ENCODE assay signal across 32 mouse cellular contexts in genomic region chr2:74730331-74730730, GRCm38 (mm10). TPM values are rescaled to one million over a fixed set of nuclear protein-coding genes. Genes with fewer than 3 reads are reported as not detected.
DNase-seq lines count a peak whose midpoint lies in the region; ATAC-seq and TF ChIP-seq lines count a peak whose summit lies in the region.
"Had no signal": no experiment of that assay in that cellular context is flagged by ENCODE, and none has a peak within 500 bp of the region (broad histone marks: within the 10 kb centered on the region; RNA-seq: fewer than 3 reads in every experiment).

No protein-coding gene starts in this region.

- TF ChIP-seq POLR2A in liver, adult 2 months (IDR thresholded peaks at IDR 0.05; ENCODE audit: extremely low read depth, insufficient read depth, low read length): no peak

- no peaks in the 10 kb centered on the region for H3K79me2 ChIP-seq in liver, adult 2 months (ENCODE audit: control insufficient read depth, insufficient read depth, low read length)

- peaks cover 29% of the 10 kb centered on the region for H3K27me3 ChIP-seq in liver, adult 2 months (ENCODE audit: control insufficient read depth, insufficient read depth, low read length)
- peaks cover 98% of the 10 kb centered on the region for H3K27me3 ChIP-seq in liver, embryonic 11.5 days (replicated peaks; ENCODE audit: control insufficient read depth, insufficient read depth, low read length)
- H3K27me3 ChIP-seq in limb, embryonic 10.5 days (ENCODE audit: low read depth, poor library complexity, severe bottlenecking): peaks cover 89% of the 10 kb centered on the region
- H3K27me3 ChIP-seq in neural tube, embryonic 15.5 days (replicated peaks): no peaks in the 10 kb centered on the region

- peak; percentile 63 for DNase-seq in embryo, embryonic 10 days (ENCODE audit: low spot score)
- no peak for DNase-seq in embryo, embryonic 11 days
- DNase-seq in liver, adult 2 months (ENCODE audit: extremely low read depth, low read depth, low spot score): peak; percentile 76
- DNase-seq in liver, embryonic 11.5 days (ENCODE audit: low spot score): no peak
- DNase-seq in limb, embryonic 10.5 days (ENCODE audit: low spot score): peak; percentile 29
- DNase-seq in urinary bladder, postnatal 4 days (ENCODE audit: low spot score in 2 of 2): no peak
- DNase-seq in layer of hippocampus, adult 8-10 months (ENCODE audit: low spot score in 2 of 2): no peak
- DNase-seq: adrenal gland, postnatal 14 days; cerebellum, adult 9-11 months; gastrocnemius, postnatal 10 days; kidney, adult 18-20 months; kidney, postnatal 36 days; layer of hippocampus, adult 9-11 months; retina, postnatal 1 day; right cerebral cortex, postnatal 25 days; thymus, postnatal 25 days had no signal

- no peaks in the 10 kb centered on the region for H3K9me3 ChIP-seq in liver, embryonic 11.5 days (ENCODE audit: control insufficient read depth, low read length)
- H3K9me3 ChIP-seq in limb, embryonic 10.5 days (replicated peaks): no peaks in the 10 kb centered on the region
- H3K9me3 ChIP-seq in neural tube, embryonic 15.5 days (replicated peaks): no peaks in the 10 kb centered on the region
- H3K9me3 ChIP-seq: embryonic facial prominence, embryonic 15.5 days; forebrain, embryonic 15.5 days; heart, embryonic 10.5 days; limb, embryonic 15.5 days; midbrain, embryonic 15.5 days had no signal

- no peak overlapping the region for H3K4me2 ChIP-seq in liver, embryonic 11.5 days
- H3K4me2 ChIP-seq in neural tube, embryonic 15.5 days: peak overlapping the region; percentile 58; the same call in 1 of the 2 replicates
- H3K4me2 ChIP-seq: embryonic facial prominence, embryonic 15.5 days; forebrain, embryonic 15.5 days; limb, embryonic 15.5 days; midbrain, embryonic 15.5 days had no signal

- H3K4me1 ChIP-seq in liver, adult 2 months (ENCODE audit: control insufficient read depth, insufficient read depth, low read length): peaks cover 2% of the 10 kb centered on the region; the same call in 1 of the 2 replicates
- peaks cover 2% of the 10 kb centered on the region; the same call in 1 of the 2 replicates for H3K4me1 ChIP-seq in liver, embryonic 11.5 days (replicated peaks; ENCODE audit: control insufficient read depth, insufficient read depth, low read length)
- peaks cover 99% of the 10 kb centered on the region for H3K4me1 ChIP-seq in limb, embryonic 10.5 days
- H3K4me1 ChIP-seq in neural tube, embryonic 15.5 days: peaks cover 92% of the 10 kb centered on the region

- no peak overlapping the region for H3K4me3 ChIP-seq in liver, adult 2 months (ENCODE audit: insufficient read depth, low read depth, low read length)
- no peak overlapping the region for H3K4me3 ChIP-seq in liver, embryonic 11.5 days (ENCODE audit: low read depth, low read length)
- H3K4me3 ChIP-seq in limb, embryonic 10.5 days: no peak overlapping the region
- no peak overlapping the region for H3K4me3 ChIP-seq in neural tube, embryonic 15.5 days (replicated peaks)
- H3K4me3 ChIP-seq: embryonic facial prominence, embryonic 15.5 days; forebrain, embryonic 15.5 days; heart, embryonic 10.5 days; limb, embryonic 15.5 days; midbrain, embryonic 15.5 days had no signal

- H3K9ac ChIP-seq in liver, adult 2 months (ENCODE audit: low read depth, low read length): no peak overlapping the region
- no peak overlapping the region for H3K9ac ChIP-seq in liver, embryonic 11.5 days (ENCODE audit: low read depth, low read length)
- H3K9ac ChIP-seq in neural tube, embryonic 15.5 days (replicated peaks): no peak overlapping the region; the same call in 1 of the 2 replicates
- H3K9ac ChIP-seq: embryonic facial prominence, embryonic 15.5 days; forebrain, embryonic 15.5 days; limb, embryonic 15.5 days; midbrain, embryonic 15.5 days had no signal

- no peak overlapping the region for H3K27ac ChIP-seq in liver, adult 2 months (replicated peaks; ENCODE audit: insufficient read depth, low read depth, low read length)
- H3K27ac ChIP-seq in liver, embryonic 11.5 days (ENCODE audit: low read depth, low read length): no peak overlapping the region
- H3K27ac ChIP-seq in limb, embryonic 10.5 days: no peak overlapping the region
- peak overlapping the region; percentile 91 for H3K27ac ChIP-seq in neural tube, embryonic 15.5 days (replicated peaks)
- H3K27ac ChIP-seq: embryonic facial prominence, embryonic 15.5 days; forebrain, embryonic 15.5 days; heart, embryonic 10.5 days; limb, embryonic 15.5 days; macrophage; midbrain, embryonic 15.5 days had no signal

- no peaks in the 10 kb centered on the region for H3K36me3 ChIP-seq in liver, adult 2 months (ENCODE audit: control insufficient read depth, insufficient read depth, low read length)
- H3K36me3 ChIP-seq in liver, embryonic 11.5 days (ENCODE audit: control insufficient read depth, insufficient read depth, low read length): no peaks in the 10 kb centered on the region
- H3K36me3 ChIP-seq in limb, embryonic 10.5 days: peaks cover 39% of the 10 kb centered on the region
- no peaks in the 10 kb centered on the region for H3K36me3 ChIP-seq in neural tube, embryonic 15.5 days
- H3K36me3 ChIP-seq: embryonic facial prominence, embryonic 15.5 days; forebrain, embryonic 15.5 days; heart, embryonic 10.5 days; limb, embryonic 15.5 days; midbrain, embryonic 15.5 days had no signal

- TF ChIP-seq CTCF in liver, adult 2 months (IDR thresholded peaks at IDR 0.05; ENCODE audit: low read depth, low read length): no peak

- WGBS in liver, adult 2 months: 12% methylated on average over 8 of the region's 8 CpGs
- 29% methylated on average over 8 of the region's 8 CpGs for WGBS in liver, embryonic 11.5 days
- 9% methylated on average over 8 of the region's 8 CpGs for WGBS in limb, embryonic 10.5 days
- WGBS in neural tube, embryonic 15.5 days: 15% methylated on average over 8 of the region's 8 CpGs

- no peak for ATAC-seq in liver, embryonic 11.5 days (replicated peaks; ENCODE audit: low FRiP score)
- no peak for ATAC-seq in neural tube, embryonic 15.5 days (ENCODE audit: low FRiP score)
- ATAC-seq: forebrain, embryonic 15.5 days; midbrain, embryonic 15.5 days had no signal

RNA-seq across cellular contexts. Expression of gene Gm28230, which starts 3.8 kb away (rescaled TPM):
- total RNA-seq in liver, adult 2 months (2014; rRNA removed): not detected in 2 replicates
- polyA plus RNA-seq in liver, adult 2 months (2012; rRNA removed): not detected in 2 replicates
- not detected in 2 replicates for polyA plus RNA-seq in liver, embryonic 11.5 days (2014; fragmentation: Nextera tagmentation; extraction: Ambion mirVana)
- 0.70 and 0.79 TPM in 2 replicates for polyA plus RNA-seq in limb, embryonic 10.5 days (2016; fragmentation: Nextera tagmentation; extraction: Ambion mirVana)
- polyA plus RNA-seq in neural tube, embryonic 15.5 days (2015; fragmentation: Nextera tagmentation; extraction: Ambion mirVana): 0.96 and 2.0 TPM in 2 replicates
- total RNA-seq in layer of hippocampus, adult 8-10 months (2022): not detected
- total RNA-seq: granulocyte monocyte progenitor cell, adult 5-6 weeks; hematopoietic stem cell, adult 5-6 weeks; left cerebral cortex, adult 18-20 months; left cerebral cortex, postnatal 36 days had no signal
- polyA plus RNA-seq: cortical plate, adult 2 months; forebrain, embryonic 15.5 days; heart, embryonic 16.5 days; liver, embryonic 16.5 days; lung, embryonic 16.5 days; macrophage; midbrain, embryonic 15.5 days had no signal

RNA-seq across cellular contexts. Expression of gene Hoxd4, which starts 18.6 kb away (rescaled TPM):
- 0.09 and 0.13 TPM in 2 replicates for total RNA-seq in liver, adult 2 months (2014; rRNA removed)
- 0.05 TPM in 1 of 2 replicates, not detected in the other for polyA plus RNA-seq in liver, adult 2 months (2012; rRNA removed)
- 0.14 and 0.18 TPM in 2 replicates for polyA plus RNA-seq in liver, embryonic 11.5 days (2014; fragmentation: Nextera tagmentation; extraction: Ambion mirVana)
- 1.2 and 2.3 TPM in 2 replicates for polyA plus RNA-seq in limb, embryonic 10.5 days (2016; fragmentation: Nextera tagmentation; extraction: Ambion mirVana)
- polyA plus RNA-seq in neural tube, embryonic 15.5 days (2015; fragmentation: Nextera tagmentation; extraction: Ambion mirVana): 4.3 and 4.5 TPM in 2 replicates
- not detected for total RNA-seq in layer of hippocampus, adult 8-10 months (2022)
- total RNA-seq: granulocyte monocyte progenitor cell, adult 5-6 weeks; hematopoietic stem cell, adult 5-6 weeks; left cerebral cortex, adult 18-20 months; left cerebral cortex, postnatal 36 days had no signal
- polyA plus RNA-seq: cortical plate, adult 2 months; forebrain, embryonic 15.5 days; liver, embryonic 16.5 days; lung, embryonic 16.5 days; macrophage; midbrain, embryonic 15.5 days had no signal

RNA-seq across cellular contexts. Expression of gene Hoxd3, which starts 18.6 kb away (rescaled TPM):
- not detected in 2 replicates for total RNA-seq in liver, adult 2 months (2014; rRNA removed)
- polyA plus RNA-seq in liver, adult 2 months (2012; rRNA removed): not detected in 2 replicates
- 0.47 and 0.87 TPM in 2 replicates for polyA plus RNA-seq in liver, embryonic 11.5 days (2014; fragmentation: Nextera tagmentation; extraction: Ambion mirVana)
- 1.4 and 3.0 TPM in 2 replicates for polyA plus RNA-seq in limb, embryonic 10.5 days (2016; fragmentation: Nextera tagmentation; extraction: Ambion mirVana)
- 14.5 and 29.1 TPM in 2 replicates for polyA plus RNA-seq in neural tube, embryonic 15.5 days (2015; fragmentation: Nextera tagmentation; extraction: Ambion mirVana)
- total RNA-seq in layer of hippocampus, adult 8-10 months (2022): not detected
- total RNA-seq: granulocyte monocyte progenitor cell, adult 5-6 weeks; hematopoietic stem cell, adult 5-6 weeks; left cerebral cortex, adult 18-20 months; left cerebral cortex, postnatal 36 days had no signal
- polyA plus RNA-seq: cortical plate, adult 2 months; forebrain, embryonic 15.5 days; macrophage had no signal

RNA-seq across cellular contexts. Expression of gene Hoxd8, which starts 25.9 kb away (rescaled TPM):
- 0.07 TPM in 1 of 2 replicates, not detected in the other for total RNA-seq in liver, adult 2 months (2014; rRNA removed)
- polyA plus RNA-seq in liver, adult 2 months (2012; rRNA removed): 0.06 TPM in 1 of 2 replicates, not detected in the other
- 0.82 and 1.2 TPM in 2 replicates for polyA plus RNA-seq in liver, embryonic 11.5 days (2014; fragmentation: Nextera tagmentation; extraction: Ambion mirVana)
- 11.6 and 17.4 TPM in 2 replicates for polyA plus RNA-seq in limb, embryonic 10.5 days (2016; fragmentation: Nextera tagmentation; extraction: Ambion mirVana)
- polyA plus RNA-seq in neural tube, embryonic 15.5 days (2015; fragmentation: Nextera tagmentation; extraction: Ambion mirVana): 12.4 and 12.5 TPM in 2 replicates
- not detected for total RNA-seq in layer of hippocampus, adult 8-10 months (2022)
- total RNA-seq: granulocyte monocyte progenitor cell, adult 5-6 weeks; hematopoietic stem cell, adult 5-6 weeks; left cerebral cortex, adult 18-20 months; left cerebral cortex, postnatal 36 days had no signal
- polyA plus RNA-seq: cortical plate, adult 2 months; macrophage had no signal

RNA-seq across cellular contexts. Expression of gene Hoxd1, which starts 32.4 kb away (rescaled TPM):
- not detected in 2 replicates for total RNA-seq in liver, adult 2 months (2014; rRNA removed)
- polyA plus RNA-seq in liver, adult 2 months (2012; rRNA removed): not detected in 2 replicates
- 0.11 TPM in 1 of 2 replicates, not detected in the other for polyA plus RNA-seq in liver, embryonic 11.5 days (2014; fragmentation: Nextera tagmentation; extraction: Ambion mirVana)
- 0.68 and 1.2 TPM in 2 replicates for polyA plus RNA-seq in limb, embryonic 10.5 days (2016; fragmentation: Nextera tagmentation; extraction: Ambion mirVana)
- 1.7 and 2.1 TPM in 2 replicates for polyA plus RNA-seq in neural tube, embryonic 15.5 days (2015; fragmentation: Nextera tagmentation; extraction: Ambion mirVana)
- total RNA-seq in layer of hippocampus, adult 8-10 months (2022): under 1 TPM in 2 of 4 experiments, not detected in 2; 0.17 to 0.27 TPM
- total RNA-seq: adrenal gland, postnatal 14 days; gastrocnemius, postnatal 10 days; granulocyte monocyte progenitor cell, adult 5-6 weeks; hematopoietic stem cell, adult 5-6 weeks; left cerebral cortex, adult 18-20 months; left cerebral cortex, postnatal 36 days had no signal
- polyA plus RNA-seq: forebrain, embryonic 15.5 days; heart, embryonic 16.5 days; liver, embryonic 16.5 days; lung, embryonic 16.5 days; macrophage; midbrain, embryonic 15.5 days; stomach, embryonic 14.5 days had no signal

Comparison
In these comparisons a context has a peak if more than half of its experiments do, and no peak if none do; other contexts are left out.
1. DNase-seq: peak in embryo, embryonic 10 days (single experiment), liver, adult 2 months (single experiment) and limb, embryonic 10.5 days (single experiment); none in embryo, embryonic 11 days (single experiment), liver, embryonic 11.5 days (single experiment), urinary bladder, postnatal 4 days (0 of 2) and layer of hippocampus, adult 8-10 months (0 of 2).